Mouse (Mus musculus): ENCODE results near the gene H2-DMb2.

H2-DMb2 gene

DNA sequence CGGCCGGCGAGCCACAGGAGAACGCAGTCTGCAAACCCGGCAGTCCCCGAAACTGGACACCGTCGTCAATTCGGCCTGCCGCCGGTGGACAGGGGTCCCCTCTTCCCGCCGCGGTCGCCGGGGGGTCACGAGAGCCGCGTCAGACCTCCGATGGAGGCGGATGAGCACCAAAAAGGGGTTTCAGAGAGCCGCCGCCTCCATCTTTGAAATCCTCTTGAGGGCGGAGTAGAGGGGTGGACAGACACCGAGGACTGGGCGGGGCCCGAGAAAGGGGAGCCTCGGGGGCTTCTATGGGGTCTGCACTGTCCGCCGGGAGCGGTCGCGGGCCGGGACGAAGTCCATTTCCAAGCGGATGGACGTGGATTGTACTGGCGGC, 24.2 kb upstream of the H2-DMb2 start:
- DNase-seq: no peak

DNA sequence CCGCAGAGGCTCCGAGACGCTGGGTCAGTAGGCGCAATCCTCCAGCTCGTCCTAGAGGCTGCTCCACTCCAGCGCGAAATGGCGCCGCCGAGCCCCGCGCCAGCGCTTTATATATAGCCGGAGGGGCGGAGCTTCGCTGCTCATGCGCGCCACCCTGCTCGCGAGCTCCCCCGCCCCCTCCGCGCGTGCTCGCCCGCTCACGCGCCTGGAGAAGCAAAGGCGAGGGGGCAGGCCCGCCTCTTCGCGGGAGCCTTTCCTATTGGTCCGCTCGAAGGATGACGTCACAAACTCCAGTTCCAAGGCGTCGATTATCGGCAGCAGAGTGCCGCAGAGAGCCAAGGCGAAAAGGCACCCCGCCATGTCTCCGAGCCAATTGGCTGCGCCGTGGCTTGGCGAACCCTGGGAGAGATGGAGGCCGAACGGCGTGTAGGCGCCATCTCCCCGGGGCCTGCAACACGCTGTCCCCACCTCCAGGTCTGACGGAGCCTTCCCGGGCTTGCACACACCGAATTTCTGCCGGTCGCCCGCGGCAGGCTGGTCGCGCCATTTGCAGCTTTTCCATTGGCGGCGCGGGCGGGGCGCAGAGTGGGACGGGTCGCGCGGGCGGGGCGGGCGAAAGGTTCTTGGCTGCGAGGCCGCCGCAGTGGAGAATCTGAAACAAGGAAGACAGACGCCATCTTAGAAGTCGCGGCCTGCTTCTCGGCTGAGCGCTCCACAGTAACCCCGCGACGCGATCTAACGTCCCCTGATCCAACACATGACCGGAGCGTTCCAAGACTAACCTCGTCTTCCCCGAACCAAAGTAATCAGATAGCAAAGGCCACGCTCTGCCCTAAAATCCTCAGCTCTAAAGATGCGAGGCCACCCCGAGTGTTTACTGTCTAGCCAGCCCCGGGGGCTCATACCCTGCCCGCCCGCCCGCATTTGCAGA, 23.6 kb upstream of the H2-DMb2 start, which contains the start of gene H2-DMa:
Gene H2-DMa, plus strand, starts transcription at position 293 of the 931 bp plus-strand sequence.
- DNase-seq: peak; percentile 99

DNA sequence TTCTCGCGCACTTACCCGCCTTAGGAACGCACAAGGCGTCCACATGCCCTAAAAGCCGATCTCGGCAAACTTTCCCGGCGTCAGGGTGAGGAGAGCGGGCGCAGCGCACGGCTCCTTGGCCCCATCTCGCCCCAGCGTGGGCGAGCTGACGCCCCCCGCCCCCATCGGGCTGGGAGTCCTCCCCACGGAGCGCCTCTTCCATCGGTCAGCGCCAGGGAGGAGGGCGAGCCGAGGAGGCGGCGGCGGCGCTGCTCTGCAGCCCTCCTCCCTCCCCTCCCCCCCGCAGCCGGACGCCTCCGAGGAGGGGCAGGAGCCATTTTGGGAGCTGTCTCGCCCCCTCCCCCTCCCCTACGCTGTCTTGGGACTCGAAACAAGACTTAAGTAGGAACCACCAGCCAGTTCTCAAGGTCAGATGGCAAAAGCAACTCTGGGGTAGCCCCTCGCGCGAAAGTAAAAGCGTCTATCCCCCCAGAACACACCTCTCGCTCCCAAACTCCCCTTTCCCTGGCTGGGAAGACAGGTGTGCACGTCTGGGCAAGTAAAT, 22.9 kb upstream of the H2-DMb2 start:
- DNase-seq: peak; percentile 89

DNA sequence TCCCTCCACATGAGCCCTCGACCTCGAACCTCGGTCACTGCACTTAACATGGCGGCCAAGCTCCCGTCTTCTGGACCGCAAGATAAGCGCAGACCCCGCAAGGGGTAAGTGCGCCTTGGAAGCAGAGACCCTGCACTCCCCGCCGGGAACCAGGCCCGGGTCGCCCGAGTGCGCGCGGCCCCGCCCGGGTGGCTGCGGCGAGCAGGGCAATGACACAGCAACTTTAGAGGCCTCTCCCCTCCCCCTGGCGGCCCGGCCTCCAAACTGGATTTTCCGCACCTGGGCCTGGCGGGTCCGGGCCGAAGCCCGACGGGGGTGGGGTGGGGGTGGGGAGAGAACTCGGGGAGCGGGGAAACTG, 22.3 kb upstream of the H2-DMb2 start:
- DNase-seq: peak; percentile 93

DNA sequence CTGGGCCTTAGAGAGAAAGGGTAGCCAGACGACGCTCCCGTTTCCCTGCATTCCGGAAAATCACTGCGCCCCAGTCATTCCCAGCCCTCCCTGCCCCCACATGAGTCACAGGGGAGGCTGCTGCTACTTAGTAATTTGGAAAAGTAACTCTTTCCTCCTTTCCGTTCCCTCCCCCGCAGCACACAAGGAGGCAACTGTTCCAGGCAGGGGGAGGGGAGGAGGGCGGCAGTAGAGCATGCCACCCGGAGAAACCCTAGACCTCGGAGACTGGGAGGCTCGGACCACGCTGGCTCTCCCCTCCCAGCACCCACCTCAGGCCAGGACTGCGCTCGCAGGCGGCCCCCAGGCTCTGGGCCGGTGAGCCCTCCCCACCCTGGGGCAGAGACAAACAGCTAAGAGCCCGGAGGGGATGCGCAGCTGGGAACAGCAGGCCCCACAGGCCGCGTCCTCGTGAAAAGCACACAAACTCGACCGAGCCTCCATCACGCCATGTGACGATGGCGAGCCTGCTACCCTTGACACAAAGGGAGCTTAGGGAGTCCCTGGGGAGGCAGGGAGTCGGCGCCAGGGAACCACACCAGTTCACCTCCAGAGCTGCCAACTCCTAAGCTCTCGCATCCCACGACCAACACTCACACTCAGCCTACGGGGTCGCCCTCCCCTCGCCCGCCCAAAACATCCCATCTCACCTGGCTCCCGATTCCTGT, 21.8 kb upstream of the H2-DMb2 start:
- DNase-seq: peak; percentile 93

DNA sequence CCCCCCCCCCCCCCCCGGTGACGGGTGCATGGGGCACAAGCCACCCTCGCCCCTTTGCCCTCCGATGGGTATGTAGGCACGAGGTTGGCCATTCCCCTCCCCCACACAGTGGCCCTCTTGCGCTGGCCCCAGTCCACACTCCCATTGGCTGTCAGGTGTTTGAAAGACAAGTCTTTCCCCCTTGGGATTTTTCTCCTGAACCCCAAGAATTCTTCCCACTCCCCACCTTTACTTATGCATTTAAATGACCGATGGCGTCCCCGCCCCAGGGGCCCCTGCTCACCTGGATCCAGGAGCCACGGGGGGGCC, 21.3 kb upstream of the H2-DMb2 start:
- DNase-seq: peak; percentile 88

DNA sequence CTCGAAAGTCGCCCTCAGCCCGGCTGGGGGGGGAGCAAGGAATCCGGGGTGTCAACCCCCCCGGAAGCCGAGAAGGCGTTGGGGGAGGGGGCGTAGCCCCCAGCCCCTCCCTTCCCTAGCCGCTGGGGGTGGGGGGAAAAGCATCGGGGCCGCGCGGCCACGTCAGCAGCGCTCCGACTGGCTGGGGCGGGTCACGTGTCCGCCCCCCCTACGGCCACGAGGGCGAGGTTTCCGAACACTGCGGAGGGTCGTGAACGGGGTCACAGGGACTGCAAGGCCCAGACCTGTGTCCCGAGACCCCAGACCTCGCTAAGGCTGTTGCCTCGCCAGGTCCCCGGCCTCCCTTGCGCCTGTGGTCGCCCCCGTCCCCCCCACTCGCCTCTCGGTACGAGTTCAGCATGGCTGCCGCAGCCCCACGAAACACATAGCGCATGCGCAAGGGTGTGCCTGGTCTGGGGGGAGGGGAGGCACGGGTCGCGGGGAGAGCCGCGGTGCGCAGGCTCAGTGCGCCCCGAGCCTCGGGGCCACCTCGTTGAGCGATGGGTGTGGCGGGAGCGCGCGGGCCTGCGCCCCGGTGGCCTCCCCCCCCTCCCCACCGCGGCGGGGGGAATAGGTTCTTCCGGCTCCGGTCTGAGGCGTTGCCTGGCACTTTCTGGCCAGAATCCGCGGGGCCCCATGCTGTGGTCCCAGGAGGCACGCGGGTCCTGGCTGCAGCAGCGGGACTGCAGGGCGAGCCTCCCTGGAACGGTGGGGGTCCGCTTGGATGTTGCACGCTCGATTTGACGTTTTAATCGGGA, 20.7 kb upstream of the H2-DMb2 start, which contains the start of gene Brd2:
Gene Brd2, minus strand, starts transcription at position 447 of the 797 bp plus-strand sequence.
- peak; percentile 97 for DNase-seq

DNA sequence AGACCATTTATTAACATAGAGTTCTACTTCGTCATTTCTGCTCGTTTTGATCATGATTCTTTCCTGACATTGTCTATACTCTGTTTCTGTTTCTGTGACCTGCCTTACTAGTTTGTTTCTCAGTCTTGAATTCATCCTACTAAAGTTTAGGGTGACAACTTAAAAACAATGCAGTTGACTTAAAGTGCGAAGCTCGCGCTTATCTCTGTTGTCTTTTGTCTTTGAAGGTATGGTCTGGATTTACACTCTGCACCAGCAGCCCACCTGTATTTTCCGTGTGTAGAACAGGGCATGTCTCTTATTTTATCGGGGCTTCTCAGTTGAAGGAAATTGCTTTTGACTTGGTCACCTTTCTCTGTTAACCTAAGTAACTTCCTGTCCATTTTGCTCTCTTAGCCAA, 20.0 kb upstream of the H2-DMb2 start:
- no peak for DNase-seq

DNA sequence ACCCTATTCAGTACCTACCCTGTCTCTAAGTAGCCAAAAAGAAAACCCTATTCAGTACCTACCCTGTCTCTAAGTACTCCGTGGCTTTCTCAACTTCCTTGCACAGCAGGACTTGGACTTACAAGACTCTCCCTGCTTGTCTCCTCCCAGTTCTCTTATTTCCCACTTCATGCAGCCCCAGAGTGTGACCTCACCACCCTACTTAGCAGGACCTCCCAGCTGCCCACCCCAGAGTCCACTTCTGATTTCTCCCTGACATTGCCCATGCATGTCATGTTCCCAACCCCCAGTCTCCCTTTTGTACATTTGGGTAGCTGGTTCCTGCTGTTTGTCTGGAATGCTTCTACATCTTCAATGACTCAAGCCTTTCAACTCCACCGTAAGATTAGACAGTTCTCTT, 19.6 kb upstream of the H2-DMb2 start:
- peak; percentile 45 for DNase-seq

DNA sequence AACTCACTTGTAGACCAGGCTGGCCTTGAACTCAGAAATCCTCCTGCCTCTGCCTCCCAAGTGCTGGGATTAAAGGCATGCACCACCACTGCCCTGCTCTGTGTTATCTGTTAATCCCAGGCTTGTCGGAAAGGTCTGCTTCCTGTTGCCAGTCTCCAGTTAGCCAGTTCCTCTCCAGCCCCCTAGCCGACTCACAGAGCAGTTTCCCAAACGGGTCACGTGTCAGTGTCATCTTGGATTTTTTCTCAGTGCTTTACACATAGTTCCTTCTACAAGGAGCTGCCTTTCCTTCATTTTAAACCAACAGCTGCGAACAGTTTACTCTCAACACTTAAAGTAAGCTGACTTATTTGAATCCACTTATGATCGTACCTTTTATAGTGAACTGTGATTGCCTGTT, 18.5 kb upstream of the H2-DMb2 start:
- DNase-seq: no peak

DNA sequence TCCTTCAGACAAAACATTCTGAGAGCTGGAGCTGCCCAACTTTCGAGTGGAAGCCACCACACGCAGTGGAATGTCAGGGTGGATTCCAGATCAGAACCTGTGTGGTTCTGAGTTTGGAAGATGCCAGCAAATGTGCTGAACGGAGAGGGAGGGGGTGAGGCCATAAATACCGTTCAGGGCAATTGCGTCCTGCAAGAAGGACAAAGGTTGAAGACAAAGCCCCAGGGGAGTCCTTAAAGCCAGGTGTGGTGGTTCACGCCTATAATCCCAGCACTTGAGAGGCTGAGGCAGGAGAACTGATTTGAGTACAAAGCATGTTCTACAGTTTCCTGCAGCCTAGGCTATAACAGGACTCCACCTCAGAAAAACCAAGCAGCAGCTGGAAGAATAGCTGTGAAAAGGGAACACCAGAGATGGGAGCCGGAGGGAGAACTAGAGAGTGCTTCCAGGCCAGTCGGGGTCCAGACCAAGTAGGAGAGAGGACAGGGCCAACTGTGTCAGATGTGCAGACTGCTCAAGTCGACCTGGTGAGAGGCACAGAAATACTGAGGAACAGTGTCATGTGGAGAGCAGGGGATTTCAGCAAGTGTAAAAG, 16.2 kb upstream of the H2-DMb2 start:
- DNase-seq: peak; percentile 34

DNA sequence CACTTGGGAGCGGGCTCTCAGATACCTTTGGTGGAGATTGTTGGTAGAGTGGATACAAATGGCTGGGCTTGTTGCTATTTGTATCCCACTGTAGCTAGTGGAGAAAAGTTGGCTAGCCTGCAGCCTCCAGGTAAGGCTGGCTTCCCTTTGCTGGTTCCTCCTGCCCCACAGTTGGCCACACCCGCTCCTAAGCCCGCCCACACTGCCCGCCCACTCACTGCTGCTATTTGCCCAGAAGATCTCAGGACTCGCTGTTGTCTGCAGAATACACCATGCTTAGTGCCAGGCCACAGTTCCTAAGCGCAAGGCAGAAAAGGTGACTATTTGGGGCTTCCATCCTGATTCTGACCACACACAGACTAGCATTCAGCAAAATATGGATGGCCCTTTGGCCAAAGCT, 15.6 kb upstream of the H2-DMb2 start:
- DNase-seq: peak; percentile 82

DNA sequence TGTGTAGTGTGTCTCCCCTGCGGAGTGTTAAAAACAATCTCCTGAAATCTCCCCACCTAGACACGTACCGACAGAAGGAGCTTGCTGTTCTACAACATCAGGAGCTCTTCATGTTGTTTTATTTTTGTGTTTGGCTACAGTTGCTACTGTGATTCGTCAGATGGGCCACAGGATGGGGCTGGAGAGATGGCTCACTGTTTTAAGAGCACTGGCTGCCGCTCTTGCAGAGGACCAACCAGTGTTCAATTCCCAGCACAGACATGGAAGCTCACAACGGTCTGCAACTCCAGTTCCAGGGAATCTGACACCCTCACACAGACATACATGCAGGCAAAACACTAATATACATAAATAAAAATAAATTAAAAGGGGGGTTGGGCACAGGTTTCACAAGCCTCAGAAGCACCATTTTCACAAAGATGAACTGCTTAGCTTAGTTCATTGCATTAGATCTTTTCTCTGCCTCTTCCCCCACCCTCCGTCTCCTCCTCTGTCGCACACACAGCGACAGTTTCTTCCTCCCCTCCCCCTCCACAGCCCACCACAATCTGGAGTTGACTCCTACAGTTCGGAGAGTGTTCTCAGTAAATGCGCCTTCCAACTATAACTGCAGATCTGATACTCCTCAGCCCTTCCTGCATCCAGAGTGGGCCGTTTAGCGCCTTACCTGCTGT, 14.7 kb upstream of the H2-DMb2 start:
- DNase-seq: no peak

DNA sequence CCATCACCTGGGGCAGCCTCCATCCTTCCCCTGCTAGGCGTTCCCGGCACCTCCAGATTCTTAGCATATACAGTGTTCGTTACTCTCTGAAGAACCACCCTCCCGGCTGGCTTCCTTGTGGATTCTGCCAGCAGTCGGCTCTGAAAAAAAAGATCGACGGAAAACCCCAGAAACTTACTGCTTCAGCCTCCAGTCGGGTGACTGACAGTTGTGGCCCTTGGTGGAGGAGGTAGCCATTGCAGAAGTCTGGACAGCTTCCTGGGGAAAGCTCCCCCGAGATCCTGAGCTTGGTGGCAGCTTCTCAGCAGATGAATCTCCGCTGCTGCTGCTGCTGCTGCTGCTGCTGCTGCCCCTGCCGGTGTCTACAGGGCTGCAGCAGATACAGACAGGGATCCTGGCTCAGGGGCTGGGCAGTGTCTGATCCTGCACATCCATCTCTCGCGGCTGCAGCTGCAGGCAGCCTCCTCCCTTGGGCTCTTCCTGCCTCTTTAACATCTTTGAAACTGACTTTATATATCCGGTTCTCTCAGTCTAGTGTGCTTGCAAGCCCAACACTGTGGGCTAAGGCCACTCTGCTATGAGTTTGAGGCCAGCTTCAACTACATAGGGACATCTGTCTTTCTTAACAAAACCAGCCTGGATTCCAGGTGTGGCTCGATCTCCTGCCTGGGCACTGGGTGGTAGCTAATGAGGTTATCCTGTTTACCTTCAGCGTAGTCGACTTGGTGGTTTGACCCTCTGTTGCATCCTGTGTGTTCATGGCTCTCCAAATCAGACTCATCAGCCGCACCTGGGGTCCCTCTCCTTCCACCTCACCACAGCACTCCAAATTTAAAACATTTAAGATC, 13.9 kb upstream of the H2-DMb2 start:
- DNase-seq: no peak

DNA sequence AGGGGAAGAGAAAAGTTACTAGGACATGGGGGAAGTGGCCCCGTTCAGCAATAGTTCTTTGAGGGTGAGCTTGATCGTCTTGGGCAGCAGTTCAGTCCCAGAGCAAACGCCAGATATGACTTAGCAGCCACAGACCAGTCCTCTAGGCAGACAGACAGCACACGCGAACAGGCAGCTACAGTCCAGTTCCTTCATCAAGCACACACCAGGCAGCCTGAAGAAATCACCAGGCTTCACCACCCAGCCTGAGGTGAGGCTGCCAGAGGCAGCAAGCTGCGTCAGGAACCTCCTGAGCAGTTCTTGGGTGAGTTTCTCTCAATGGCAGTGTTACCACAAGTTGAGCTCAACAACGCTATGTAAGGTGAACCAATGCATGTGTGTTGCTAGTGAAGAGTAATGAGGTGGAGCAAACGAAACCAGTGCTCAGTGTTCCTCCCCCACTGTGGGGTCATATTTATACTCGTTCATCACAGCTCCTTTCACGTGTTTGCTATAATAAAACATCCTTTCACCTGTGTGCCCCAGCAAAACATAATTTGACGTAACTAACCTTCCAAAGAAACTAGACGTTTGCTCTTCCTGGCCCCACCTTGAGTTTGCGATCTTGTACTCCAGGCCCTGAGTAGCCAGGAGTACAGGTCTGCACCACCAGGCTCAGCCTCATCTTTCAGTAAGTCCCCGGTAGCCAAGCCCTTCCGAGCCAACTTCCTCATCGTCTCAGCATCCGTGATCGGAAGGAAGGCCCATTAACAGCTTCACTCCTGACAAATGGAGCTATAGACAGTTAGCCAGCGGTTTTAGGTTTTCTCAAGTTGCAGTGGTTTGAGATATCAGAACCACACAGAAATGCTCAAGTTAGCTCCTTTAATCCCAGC, 12.8 kb upstream of the H2-DMb2 start:
- no peak for DNase-seq

DNA sequence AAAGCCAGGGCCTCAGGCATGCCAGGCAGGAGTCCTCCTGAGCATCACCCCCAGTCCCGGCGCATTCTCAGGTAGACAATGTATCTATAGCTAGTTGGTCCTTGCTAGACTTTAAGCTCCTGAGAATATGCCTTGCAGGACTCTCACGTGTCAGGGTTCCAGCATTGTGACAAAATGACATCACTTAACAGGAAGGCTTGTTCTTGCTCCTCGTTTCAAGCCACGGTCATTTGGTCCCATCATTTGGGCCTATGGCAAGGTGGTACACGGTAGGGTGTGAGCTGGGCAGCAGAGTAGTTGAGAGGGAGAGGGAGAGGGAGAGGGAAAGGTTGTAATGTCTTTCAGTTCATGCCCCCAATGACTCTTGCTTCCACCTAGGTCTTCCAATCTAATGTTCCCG, 11.2 kb upstream of the H2-DMb2 start:
- no peak for DNase-seq

DNA sequence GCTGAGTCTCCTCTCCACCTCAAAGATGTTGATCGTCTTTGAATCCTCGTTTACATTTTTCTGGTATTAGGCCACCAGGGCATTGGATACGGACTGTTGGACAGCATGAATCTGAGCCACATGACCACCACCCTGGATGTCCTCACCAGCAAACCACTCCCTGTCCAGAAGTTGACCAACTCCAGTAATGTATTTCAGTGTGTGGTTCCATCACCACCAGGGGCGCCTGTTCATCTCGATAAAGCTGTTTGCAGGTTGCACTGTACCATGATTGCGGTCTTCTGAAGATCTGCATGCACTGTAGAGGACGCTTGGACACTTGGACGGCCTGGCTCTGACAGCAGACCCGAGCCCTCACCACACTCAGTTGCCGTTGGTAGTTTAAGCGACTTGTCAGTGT, 9.8 kb upstream of the H2-DMb2 start:
- DNase-seq: no peak

DNA sequence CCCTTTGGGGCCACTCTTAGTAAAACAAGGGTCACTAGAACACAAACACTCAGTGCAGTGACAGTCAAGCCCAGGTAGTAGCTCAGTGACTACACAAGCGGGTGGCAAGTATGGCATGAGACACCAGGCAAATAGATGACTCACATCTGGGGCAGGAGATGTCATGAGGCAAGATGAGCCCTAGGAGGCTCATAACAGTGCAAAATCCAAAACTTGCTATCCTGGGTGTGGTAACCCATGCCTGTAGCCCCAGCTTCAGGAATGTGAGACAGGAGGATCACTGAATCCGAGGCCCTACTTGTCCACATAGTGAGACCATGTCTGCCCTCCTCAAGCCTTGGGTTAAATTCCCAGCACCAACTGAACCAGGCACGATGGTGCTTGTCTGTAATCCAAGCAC, 8.7 kb upstream of the H2-DMb2 start:
- DNase-seq: no peak

DNA sequence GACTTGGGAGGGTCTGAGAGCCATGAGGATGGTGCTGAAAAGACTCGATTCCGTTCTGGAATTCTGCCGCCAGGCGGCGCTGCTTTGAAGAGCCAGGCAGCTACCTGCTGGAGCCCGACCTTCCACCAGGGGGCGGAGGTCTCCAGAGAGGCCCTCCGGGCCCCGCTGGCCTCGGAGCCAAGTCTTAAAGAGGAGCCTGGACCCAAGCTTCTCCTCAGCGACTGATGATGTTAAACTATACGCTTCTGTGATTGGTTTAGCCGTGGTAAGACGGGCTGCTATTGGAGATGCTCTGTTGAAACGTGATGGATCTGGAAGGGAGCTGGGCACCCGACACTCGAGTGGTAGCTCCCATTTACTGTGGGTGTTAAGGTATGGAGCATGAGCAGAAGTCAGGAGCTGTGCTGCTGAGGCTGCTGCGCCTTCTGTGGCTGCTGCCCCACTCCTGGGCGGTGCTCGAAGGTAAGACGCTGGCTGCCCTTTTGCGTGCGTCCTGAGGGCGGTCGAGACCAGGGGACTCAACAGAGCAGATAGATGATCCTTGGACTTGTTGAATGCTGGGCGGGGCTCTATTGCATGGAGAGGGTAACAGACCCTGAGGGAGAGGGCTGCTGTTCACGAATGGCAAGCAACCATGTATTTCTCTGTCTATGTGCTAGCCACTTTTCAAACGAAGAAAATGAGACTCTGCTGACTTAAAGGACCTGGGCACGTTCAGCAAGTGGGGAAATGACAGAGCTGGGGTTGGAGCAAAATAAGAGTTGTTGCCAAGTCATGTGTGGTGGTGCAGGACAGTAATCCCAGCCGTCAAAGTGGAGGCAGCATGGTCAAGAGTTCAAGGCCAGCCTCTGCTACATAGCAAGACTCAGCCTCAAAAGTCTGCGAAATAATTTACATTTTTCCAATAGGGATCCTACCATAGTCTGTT, 7.5 kb upstream of the H2-DMb2 start:
- DNase-seq: peak; percentile 100

Measured in kidney, adult 9 months (tissue).